Mouse (Mus musculus) CH12.LX (cell line): Measurements from ENCODE around the gene Ccdc137.

Experiments used
- CHD2 ChIP-seq: IDR thresholded peaks from 2 replicates; pipeline ENCODE4 v1.6.1; 2011; ENCODE audit warnings: low read length, improper control_type of control experiment
- CTCF ChIP-seq, 2 experiments: IDR thresholded peaks in 1 of 2; conservative IDR thresholded peaks in 1 of 2; 2 replicates each; pipeline ENCODE4 v1.5.1; 2011 to 2012; ENCODE audit warnings: low read depth in 2 of 2, low read length in 2 of 2, improper control_type of control experiment in 1 of 2, inconsistent platforms in 1 of 2, mild to moderate bottlenecking in 1 of 2, moderate library complexity in 1 of 2
- GABPA ChIP-seq: IDR thresholded peaks from 2 replicates; pipeline ENCODE4 v1.6.1; 2012; ENCODE audit warnings: low read depth, low read length, improper control_type of control experiment, inconsistent platforms; ENCODE audit not compliant: insufficient replicate concordance
- HCFC1 ChIP-seq: IDR thresholded peaks from 2 replicates; pipeline ENCODE4 v1.6.1; 2012; ENCODE audit warnings: low read depth, mild to moderate bottlenecking, inconsistent platforms, low read length, improper control_type of control experiment
- MAX ChIP-seq: IDR thresholded peaks from 2 replicates; pipeline ENCODE4 v1.6.1; 2011; ENCODE audit warnings: low read length, improper control_type of control experiment
- MAZ ChIP-seq: IDR thresholded peaks from 2 replicates; pipeline ENCODE4 v1.6.1; 2012; ENCODE audit warnings: low read depth, mild to moderate bottlenecking, inconsistent platforms, low read length, improper control_type of control experiment, moderate library complexity
- NRF1 ChIP-seq: IDR thresholded peaks from 2 replicates; pipeline ENCODE4 v1.6.1; 2014; ENCODE audit warnings: low read depth, mild to moderate bottlenecking, inconsistent platforms, low read length, improper control_type of control experiment, moderate library complexity
- POLR2A ChIP-seq: IDR thresholded peaks from 2 replicates; pipeline ENCODE4 v1.6.1; 2011; ENCODE audit warnings: low read depth, mild to moderate bottlenecking, improper control_type of control experiment, low read length
- SIN3A ChIP-seq: IDR thresholded peaks from 2 replicates; pipeline ENCODE4 v1.6.1; 2012; ENCODE audit warnings: low read length, improper control_type of control experiment, inconsistent platforms
- USF1 ChIP-seq: IDR thresholded peaks from 2 replicates; pipeline ENCODE4 v1.6.1; 2014; ENCODE audit warnings: low read depth, mild to moderate bottlenecking, inconsistent platforms, low read length, improper control_type of control experiment
- USF2 ChIP-seq: conservative IDR thresholded peaks from 2 replicates; pipeline ENCODE4 v1.6.1; 2011; ENCODE audit warnings: low read depth, low read length, improper control_type of control experiment

DNA sequence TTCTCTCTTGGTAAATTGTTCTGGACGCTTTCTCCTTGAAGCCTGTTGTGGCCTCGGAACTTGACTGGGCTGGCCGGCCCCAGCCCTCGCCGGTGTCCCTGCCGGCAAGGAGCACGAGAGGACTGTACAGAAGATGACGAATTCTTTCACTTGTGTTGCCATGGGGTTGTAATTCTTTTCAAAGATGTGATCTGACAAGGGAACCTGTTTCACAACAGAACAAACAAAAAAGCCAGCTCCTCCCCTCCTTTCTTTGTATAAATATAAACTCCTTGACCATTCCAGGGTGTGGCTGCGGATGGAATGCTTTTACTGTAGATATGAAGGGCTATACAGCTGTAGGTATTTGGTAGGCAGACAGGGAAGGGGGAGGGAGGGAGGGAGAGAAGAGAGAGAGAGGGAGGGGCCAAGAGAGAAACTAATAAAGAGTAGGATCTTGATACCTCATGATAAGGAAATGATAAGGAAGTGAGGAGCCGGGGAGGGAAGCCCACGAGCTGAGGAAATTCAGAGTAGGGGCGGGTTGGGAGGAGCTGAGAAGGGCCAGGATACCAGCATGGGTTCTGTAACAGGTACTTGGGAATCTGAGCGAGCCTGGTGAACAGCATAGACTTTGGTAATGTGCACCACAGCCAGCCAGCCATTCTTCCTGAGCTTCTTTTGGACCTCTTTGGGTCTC is 49.8 kb downstream of the Ccdc137 start:
- TF ChIP-seq CHD2 (no peak), USF2 (no peak), CTCF (conservative IDR thresholded peaks at IDR 0.05 in 1 of 2, IDR thresholded peaks at IDR 0.05 in 1 of 2; ENCODE audit: low read depth in 2 of 2, low read length in 2 of 2) (no peak), MAZ (no peak), NRF1 (no peak), SIN3A (no peak), MAX (no peak), GABPA (no peak), POLR2A (no peak), HCFC1 (no peak), USF1 (no peak)
